Mouse (Mus musculus): Measurements from ENCODE around the gene Uspl1. TPM values are rescaled to one million over a fixed set of nuclear protein-coding genes. Genes with fewer than 3 reads are reported as not detected.

Uspl1 gene
- polyA plus RNA-seq, 1 experiment from 2014 or later: 50.2 TPM

DNA sequence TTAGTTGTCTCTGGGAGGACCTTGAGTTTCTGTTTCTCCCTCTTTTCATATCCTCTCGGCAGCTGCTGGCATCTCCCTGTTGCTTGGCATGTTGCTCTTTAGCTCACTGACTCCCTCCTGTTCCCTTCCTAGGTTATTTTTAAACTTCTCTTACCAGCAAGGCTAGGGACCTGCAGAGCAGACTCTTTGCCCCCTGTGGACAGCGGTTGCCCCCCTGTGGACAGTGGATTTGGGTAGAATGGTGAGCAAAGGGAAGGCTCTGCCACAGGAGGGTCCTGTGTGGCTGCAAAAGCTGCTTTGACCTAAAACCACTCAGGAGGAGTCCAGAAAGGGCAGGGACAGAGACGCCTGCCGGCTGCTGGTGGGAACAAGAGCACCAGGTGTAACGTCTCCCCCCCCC lies 58.9 kb downstream of the Uspl1 start:
- Histone ChIP-seq H3K4me3 (no peak overlapping the region), H3K27me3 (no peaks in the 10 kb centered on the region), H3K9me3 (no peaks in the 10 kb centered on the region; the same call in 1 of the 2 replicates), H3K9ac (no peak overlapping the region), H3K4me1 (peaks cover 14% of the 10 kb centered on the region), H3K4me2 (no peak overlapping the region), H3K36me3 (no peaks in the 10 kb centered on the region), H3K27ac (no peak overlapping the region)
- WGBS: 42% methylated on average over 5 of the region's 5 CpGs
- no peak for ATAC-seq (ENCODE audit: insufficient number of reproducible peaks, insufficient read depth, low FRiP score, low TSS enrichment, low read depth)

DNA sequence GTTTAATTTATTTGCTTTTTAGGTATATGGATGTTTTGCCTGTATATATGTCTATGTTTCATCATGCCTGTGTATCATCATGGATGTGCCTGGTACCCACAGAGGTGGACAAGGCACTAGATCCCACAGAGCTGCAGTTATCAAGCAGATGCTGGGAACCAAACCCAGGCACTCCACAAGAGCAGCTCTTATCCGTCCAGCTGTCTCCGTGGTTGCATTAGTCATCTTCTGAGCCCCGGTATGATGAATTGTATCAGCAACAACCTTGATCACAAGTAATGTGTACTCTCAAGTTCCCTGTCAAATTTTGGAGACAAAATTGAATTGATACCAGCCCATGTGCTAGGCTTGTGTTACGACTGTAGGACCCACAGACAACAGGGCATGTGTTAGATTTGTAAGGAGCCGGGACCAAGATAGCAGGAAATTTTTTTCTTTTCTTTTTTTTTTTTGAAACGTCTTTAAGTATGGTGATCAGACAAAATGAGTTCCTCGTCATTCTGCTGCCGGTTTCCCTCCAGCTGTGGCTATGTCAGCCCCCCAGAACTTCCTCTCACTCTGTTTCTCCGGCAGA lies 61.3 kb downstream of the Uspl1 start:
- no peaks in the 10 kb centered on the region for H3K36me3 ChIP-seq
- H3K27ac ChIP-seq: no peak overlapping the region
- H3K27me3 ChIP-seq: no peaks in the 10 kb centered on the region
- peak overlapping the region; percentile 29 for H3K4me3 ChIP-seq
- WGBS: 31% methylated on average over 9 of the region's 9 CpGs
- no peaks in the 10 kb centered on the region; the same call in 1 of the 2 replicates for H3K9me3 ChIP-seq
- H3K4me1 ChIP-seq: peaks cover 14% of the 10 kb centered on the region
- peak overlapping the region; percentile 51 for H3K9ac ChIP-seq
- no peak for ATAC-seq (ENCODE audit: insufficient number of reproducible peaks, insufficient read depth, low FRiP score, low TSS enrichment, low read depth)
- peak overlapping the region; percentile 60 for H3K4me2 ChIP-seq

DNA sequence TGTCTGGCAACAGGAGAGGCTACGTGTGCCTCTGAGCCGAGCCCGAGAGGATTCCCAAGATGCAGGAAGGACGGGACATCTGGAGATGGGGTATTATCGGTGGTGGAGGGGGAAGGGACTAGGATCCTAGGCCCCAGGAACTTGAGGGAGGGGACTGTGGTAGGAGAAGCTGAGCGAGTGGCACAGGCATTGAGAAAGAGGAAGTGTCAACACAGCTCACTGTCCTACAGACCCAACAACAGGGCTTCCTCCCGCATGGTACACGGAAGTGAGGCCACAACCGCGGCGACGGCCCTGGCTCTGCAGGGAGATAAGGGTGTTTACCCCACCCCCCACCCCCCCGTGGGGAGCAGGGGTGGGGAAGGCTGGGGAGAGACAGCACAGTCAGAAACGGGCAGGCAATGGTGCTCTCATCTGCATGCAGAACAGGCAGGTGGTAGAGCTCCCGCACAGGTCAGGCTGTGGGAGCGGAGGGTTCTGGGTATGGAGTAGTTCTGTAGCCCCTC lies 61.9 kb downstream of the Uspl1 start:
- Histone ChIP-seq H3K27ac (no peak overlapping the region), H3K27me3 (no peaks in the 10 kb centered on the region), H3K9ac (peak overlapping the region; percentile 51), H3K4me3 (peak overlapping the region; percentile 29), H3K36me3 (no peaks in the 10 kb centered on the region), H3K4me1 (peaks cover 14% of the 10 kb centered on the region), H3K4me2 (peak overlapping the region; percentile 60), H3K9me3 (no peaks in the 10 kb centered on the region; the same call in 1 of the 2 replicates)
- whole genome bisulfite sequencing: 18% methylated on average over 16 of the region's 16 CpGs
- ATAC-seq (ENCODE audit: insufficient number of reproducible peaks, insufficient read depth, low FRiP score, low TSS enrichment, low read depth): peak; percentile 74; the same call in 1 of the 2 replicates

DNA sequence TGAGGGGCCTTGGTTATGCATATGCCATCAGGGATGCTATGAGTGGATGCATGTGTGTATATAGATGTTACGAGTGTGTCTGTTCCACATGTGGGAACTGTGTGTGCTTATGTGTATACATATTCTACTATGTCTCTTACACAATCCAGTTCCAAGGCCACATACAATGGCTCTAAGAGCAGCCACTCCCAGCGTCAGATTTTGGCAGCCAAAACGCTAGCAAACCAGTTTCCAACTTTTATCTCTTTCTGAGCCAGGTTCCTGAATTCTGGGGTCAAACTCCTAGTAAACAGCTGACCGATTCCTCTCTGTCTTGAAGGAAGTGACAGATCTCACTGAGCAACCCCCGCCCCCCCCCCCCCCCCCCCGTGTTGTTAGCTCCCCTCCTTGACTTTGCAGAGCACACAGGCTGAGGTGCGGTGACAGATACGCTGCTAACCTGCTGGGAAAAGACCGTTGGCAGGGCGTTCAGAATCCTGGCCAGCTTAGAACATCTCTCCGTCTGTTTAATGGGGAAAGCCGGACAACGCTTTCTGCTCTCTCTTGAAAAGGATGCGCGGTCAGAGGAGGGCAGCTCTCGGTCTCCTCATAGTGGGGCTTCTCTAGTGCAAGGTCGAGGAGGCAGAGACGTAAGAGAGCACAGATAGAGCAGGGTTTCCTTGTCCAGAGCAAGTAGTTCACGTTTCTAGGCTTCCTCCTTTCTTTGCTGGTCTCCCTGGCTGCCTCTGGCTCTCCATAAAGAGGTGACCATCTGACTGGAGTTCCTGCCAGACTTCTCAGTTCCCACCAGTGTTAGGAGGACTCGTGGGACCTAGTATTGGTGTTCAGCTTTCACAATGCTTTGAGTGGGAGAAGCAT lies 63.1 kb downstream of the Uspl1 start:
- ATAC-seq (ENCODE audit: insufficient number of reproducible peaks, insufficient read depth, low FRiP score, low TSS enrichment, low read depth): no peak
- Histone ChIP-seq H3K4me3 (no peak overlapping the region), H3K4me2 (no peak overlapping the region), H3K4me1 (peaks cover 14% of the 10 kb centered on the region), H3K36me3 (no peaks in the 10 kb centered on the region), H3K27ac (no peak overlapping the region; the same call in 1 of the 2 replicates), H3K9ac (no peak overlapping the region), H3K27me3 (no peaks in the 10 kb centered on the region), H3K9me3 (no peaks in the 10 kb centered on the region)
- WGBS: 54% methylated on average over 19 of the region's 20 CpGs

DNA sequence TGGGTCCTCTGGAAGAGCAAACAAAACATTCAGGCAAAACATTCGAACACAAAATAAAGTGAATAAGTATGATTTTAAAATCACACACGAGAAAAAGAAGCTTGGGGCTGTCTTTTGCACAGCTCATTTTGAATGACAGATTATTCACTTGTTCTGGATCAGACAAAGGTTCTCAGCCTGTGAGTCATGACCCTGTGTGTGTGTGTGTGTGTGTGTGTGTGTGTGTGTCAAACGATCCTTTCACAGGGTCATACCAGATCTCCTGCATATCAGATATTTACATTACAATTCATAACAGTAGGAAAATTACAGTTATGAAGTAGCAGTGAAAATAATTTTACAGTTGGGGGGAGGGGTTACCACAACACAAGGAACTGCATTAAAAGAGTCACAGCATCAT lies 68.2 kb downstream of the Uspl1 start:
- no peak for ATAC-seq (ENCODE audit: insufficient number of reproducible peaks, insufficient read depth, low FRiP score, low TSS enrichment, low read depth)
- WGBS: 82% methylated on average over 3 of the region's 3 CpGs
- Histone ChIP-seq H3K9me3 (no peaks in the 10 kb centered on the region), H3K4me1 (no peaks in the 10 kb centered on the region), H3K36me3 (no peaks in the 10 kb centered on the region), H3K9ac (no peak overlapping the region), H3K27ac (no peak overlapping the region), H3K27me3 (no peaks in the 10 kb centered on the region), H3K4me3 (no peak overlapping the region), H3K4me2 (no peak overlapping the region)

DNA sequence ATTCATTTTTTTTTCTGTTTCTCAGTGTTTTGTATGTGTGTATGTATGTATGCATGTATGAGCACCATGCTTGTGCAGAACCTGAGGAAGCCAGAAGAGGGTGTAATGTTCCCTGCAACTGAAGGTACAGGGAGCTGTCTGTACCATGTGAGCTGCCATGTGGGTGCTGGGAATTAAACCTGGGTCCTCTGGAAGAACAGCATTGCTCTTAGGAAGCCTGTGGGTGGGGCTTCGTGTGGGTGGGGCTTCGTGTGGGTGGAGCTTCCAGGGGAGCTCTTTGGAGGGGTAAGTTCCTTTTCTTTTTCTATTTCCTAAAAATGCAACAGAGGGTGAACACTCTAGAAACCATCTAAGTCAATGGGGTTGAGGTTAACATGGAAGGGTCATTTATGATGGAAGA lies 69.3 kb downstream of the Uspl1 start:
- no peak overlapping the region for H3K4me3 ChIP-seq
- 55% methylated on average over 2 of the region's 2 CpGs for WGBS
- no peaks in the 10 kb centered on the region for H3K27me3 ChIP-seq
- no peaks in the 10 kb centered on the region for H3K36me3 ChIP-seq
- H3K27ac ChIP-seq: no peak overlapping the region
- ATAC-seq (ENCODE audit: insufficient number of reproducible peaks, insufficient read depth, low FRiP score, low TSS enrichment, low read depth): no peak
- H3K4me1 ChIP-seq: no peaks in the 10 kb centered on the region
- H3K9ac ChIP-seq: no peak overlapping the region
- no peak overlapping the region for H3K4me2 ChIP-seq
- H3K9me3 ChIP-seq: no peaks in the 10 kb centered on the region

DNA sequence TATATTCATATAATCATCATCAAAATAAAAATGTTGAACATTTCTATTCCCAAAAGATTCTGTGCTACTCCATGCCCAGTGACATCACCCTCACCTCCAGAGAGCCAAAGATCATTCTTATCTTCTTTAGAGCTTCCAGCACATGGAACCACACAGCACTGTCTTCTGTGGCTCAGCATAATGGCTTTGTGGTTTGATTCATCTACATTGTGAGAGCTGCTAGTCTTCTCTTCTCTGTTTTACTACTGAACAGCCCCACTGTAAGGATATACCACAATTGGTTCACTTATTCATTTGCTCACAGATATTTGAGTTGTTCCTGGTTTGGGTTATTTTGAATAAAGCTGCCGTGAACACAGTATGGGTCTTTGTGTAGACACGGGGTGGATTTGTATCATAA lies 71.4 kb downstream of the Uspl1 start:
- no peak for ATAC-seq (ENCODE audit: insufficient number of reproducible peaks, insufficient read depth, low FRiP score, low TSS enrichment, low read depth)
- H3K4me3 ChIP-seq: no peak overlapping the region
- no peak overlapping the region for H3K4me2 ChIP-seq
- no peaks in the 10 kb centered on the region for H3K27me3 ChIP-seq
- H3K4me1 ChIP-seq: peaks cover 8% of the 10 kb centered on the region
- WGBS: 80% methylated on average over 2 of the region's 2 CpGs
- no peaks in the 10 kb centered on the region for H3K9me3 ChIP-seq
- H3K27ac ChIP-seq: no peak overlapping the region
- no peak overlapping the region for H3K9ac ChIP-seq
- no peaks in the 10 kb centered on the region for H3K36me3 ChIP-seq

DNA sequence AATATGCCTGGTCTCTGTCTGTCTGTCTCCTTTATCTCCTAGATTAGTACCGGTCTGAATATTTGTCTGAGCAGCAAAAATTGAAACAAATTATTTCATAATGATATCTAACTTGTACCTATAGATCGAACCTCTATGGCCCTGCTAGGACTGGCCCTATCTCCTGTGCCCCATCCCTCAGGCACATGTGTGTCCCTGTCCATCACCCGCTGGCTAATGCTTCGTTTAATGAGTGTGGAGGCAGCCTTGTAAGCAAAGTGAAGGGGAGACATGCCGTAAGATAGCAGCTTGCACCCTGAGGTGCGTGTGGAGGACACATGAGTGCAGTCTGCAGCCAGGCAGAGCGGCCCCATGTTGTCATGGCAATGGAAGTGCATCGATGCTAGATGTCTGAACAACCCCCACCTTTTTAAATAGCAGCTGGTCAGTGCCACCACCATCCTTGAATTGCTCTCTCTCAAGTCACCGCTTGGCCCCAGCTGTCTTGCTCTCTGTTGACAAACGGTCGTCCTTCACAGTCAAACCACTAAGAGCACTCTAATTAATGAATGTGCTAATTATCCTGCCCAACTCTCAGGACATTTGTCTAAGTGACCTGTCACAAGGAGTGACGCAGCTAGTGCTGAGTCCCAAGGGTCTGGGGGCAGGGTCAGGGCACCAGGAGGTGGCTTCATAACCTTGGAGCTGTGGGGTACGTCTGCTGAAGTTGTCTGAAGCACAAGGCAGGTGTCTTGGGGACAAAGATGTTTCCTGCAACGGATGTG lies 73.5 kb downstream of the Uspl1 start:
- 69% methylated on average over 14 of the region's 14 CpGs for whole genome bisulfite sequencing
- no peak for ATAC-seq (ENCODE audit: insufficient number of reproducible peaks, insufficient read depth, low FRiP score, low TSS enrichment, low read depth)

DNA sequence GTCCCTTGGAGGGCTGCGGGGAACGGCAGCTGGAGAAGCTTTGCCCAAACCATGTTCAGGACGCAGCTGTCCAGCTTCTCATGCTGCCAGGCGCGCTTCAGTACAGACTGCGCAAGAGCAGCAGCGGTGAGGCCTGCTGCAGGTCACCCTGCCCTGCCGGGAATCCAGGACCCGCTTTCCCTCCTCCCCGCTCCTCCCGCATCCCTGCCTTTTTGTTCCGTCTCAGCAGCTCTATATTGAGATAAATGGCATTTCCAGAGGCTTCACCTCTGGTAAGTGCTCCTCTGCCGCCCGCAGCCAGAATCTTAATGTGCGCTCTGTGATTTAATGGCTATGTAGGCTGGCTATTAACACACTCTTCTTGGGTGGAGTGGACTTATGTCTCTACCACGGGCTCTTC lies 74.9 kb downstream of the Uspl1 start:
- peak overlapping the region; percentile 44; the same call in 1 of the 2 replicates for H3K9ac ChIP-seq
- H3K27ac ChIP-seq: no peak overlapping the region
- H3K9me3 ChIP-seq: no peaks in the 10 kb centered on the region
- 41% methylated on average over 16 of the region's 16 CpGs for WGBS
- no peak overlapping the region for H3K4me3 ChIP-seq
- H3K27me3 ChIP-seq: no peaks in the 10 kb centered on the region
- H3K4me1 ChIP-seq: peaks cover 8% of the 10 kb centered on the region
- peak overlapping the region; percentile 33 for H3K4me2 ChIP-seq
- no peak for ATAC-seq (ENCODE audit: insufficient number of reproducible peaks, insufficient read depth, low FRiP score, low TSS enrichment, low read depth)
- no peaks in the 10 kb centered on the region for H3K36me3 ChIP-seq

More for the DNA sequence above, 73.5 kb downstream of the Uspl1 start:
- no peak overlapping the region for H3K9ac ChIP-seq
- H3K4me2 ChIP-seq: no peak overlapping the region
- H3K27ac ChIP-seq: no peak overlapping the region
- H3K9me3 ChIP-seq: no peaks in the 10 kb centered on the region
- H3K4me1 ChIP-seq: peaks cover 8% of the 10 kb centered on the region
- H3K36me3 ChIP-seq: no peaks in the 10 kb centered on the region
- H3K4me3 ChIP-seq: no peak overlapping the region
- no peaks in the 10 kb centered on the region for H3K27me3 ChIP-seq

DNA sequence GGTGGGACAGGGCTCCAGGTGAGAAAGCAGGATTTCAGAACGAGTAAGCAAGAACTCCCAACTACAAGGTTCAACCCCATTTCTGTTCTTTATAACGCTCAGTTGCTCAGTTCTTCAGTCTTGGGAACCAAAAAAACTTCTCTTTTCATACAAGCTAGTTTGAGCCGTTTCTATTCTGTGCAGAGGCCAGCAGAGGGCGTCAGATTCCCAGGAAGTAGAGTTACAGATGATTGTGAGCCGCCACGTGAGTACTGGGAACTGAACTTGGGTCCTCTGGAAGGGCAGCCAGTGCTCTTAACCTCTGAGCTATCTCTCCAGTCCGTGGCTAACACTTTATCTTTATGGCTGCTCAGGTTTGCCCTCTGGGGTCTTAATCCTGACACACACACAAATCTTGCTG lies 77.3 kb downstream of the Uspl1 start:
- 73% methylated on average over 7 of the region's 7 CpGs for WGBS
- Histone ChIP-seq H3K27ac (no peak overlapping the region), H3K9me3 (no peaks in the 10 kb centered on the region), H3K27me3 (no peaks in the 10 kb centered on the region), H3K4me2 (no peak overlapping the region), H3K4me1 (peaks cover 8% of the 10 kb centered on the region), H3K36me3 (no peaks in the 10 kb centered on the region), H3K4me3 (no peak overlapping the region), H3K9ac (no peak overlapping the region)
- no peak for ATAC-seq (ENCODE audit: insufficient number of reproducible peaks, insufficient read depth, low FRiP score, low TSS enrichment, low read depth)

DNA sequence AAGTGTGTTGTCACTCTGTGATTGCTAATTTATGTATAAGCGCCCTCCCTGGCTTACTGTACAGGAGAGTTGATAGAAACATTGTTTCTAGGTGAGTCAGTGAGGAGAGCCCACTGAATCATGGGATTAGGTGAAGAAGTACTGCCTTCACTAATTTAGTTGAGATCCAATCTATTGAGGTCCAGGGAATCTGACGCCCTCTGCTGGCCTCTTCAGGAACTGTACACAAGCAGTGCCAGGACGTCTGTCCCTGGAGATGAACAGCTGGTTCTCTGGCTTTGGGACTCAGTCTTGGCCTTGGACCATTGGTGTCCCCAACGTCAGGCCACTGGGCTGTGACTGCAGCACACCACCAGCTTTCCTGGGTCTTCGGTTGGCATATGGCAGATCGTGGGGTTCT lies 77.7 kb downstream of the Uspl1 start:
- Histone ChIP-seq H3K4me1 (peaks cover 8% of the 10 kb centered on the region), H3K4me2 (no peak overlapping the region), H3K9me3 (no peaks in the 10 kb centered on the region), H3K27ac (no peak overlapping the region), H3K4me3 (no peak overlapping the region), H3K27me3 (no peaks in the 10 kb centered on the region), H3K36me3 (no peaks in the 10 kb centered on the region), H3K9ac (no peak overlapping the region)
- 68% methylated on average over 6 of the region's 6 CpGs for WGBS
- ATAC-seq (ENCODE audit: insufficient number of reproducible peaks, insufficient read depth, low FRiP score, low TSS enrichment, low read depth): no peak
